Mouse (Mus musculus) A20 (cell line): ENCODE data around the gene Cpne7.

Source experiments
- DNase-seq: peaks from one replicate; pipeline ENCODE4 v3.0.0-alpha.2; 2011; ENCODE audit warnings: low read depth, low spot score

The Cpne7 gene

GRCm38 (mm10) chr8:123117127-123117731 is at the start of gene Cpne7:
Gene Cpne7, plus strand, starts transcription at chr8:123117374.
- no peak for DNase-seq

GRCm38 (mm10) chr8:123071176-123071575 is 46.0 kb upstream of the Cpne7 start:
- no peak for DNase-seq

- DNase-seq, result no peak
Measured at GRCm38 (mm10) chr8:123077213-123077612, 40.0 kb upstream of the Cpne7 start.

- no peak for DNase-seq
Measured at GRCm38 (mm10) chr8:123082993-123083392, 34.2 kb upstream of the Cpne7 start.

GRCm38 (mm10) chr8:123083610-123084009 is 33.6 kb upstream of the Cpne7 start:
- DNase-seq, result no peak

GRCm38 (mm10) chr8:123087289-123087688 is 29.9 kb upstream of the Cpne7 start:
- DNase-seq, result no peak

GRCm38 (mm10) chr8:123097216-123097615 is 20.0 kb upstream of the Cpne7 start:
- no peak for DNase-seq

GRCm38 (mm10) chr8:123097786-123098584 is 19.2 kb upstream of the Cpne7 start:
- DNase-seq, result no peak

- DNase-seq, result no peak
Measured at GRCm38 (mm10) chr8:123100288-123100687, 16.9 kb upstream of the Cpne7 start.

- no peak for DNase-seq
Measured at GRCm38 (mm10) chr8:123101244-123101643, 15.9 kb upstream of the Cpne7 start.

GRCm38 (mm10) chr8:123101735-123102685 is 15.2 kb upstream of the Cpne7 start, which contains the start of gene Rpl13:
Gene Rpl13, plus strand, starts transcription at chr8:123102350.
- DNase-seq, result peak; percentile 97

- peak; percentile 19 for DNase-seq
Measured at GRCm38 (mm10) chr8:123102855-123103254, 14.3 kb upstream of the Cpne7 start.

- peak; percentile 16 for DNase-seq
Measured at GRCm38 (mm10) chr8:123103285-123103684, 13.9 kb upstream of the Cpne7 start.

- DNase-seq, result no peak
Measured at GRCm38 (mm10) chr8:123104046-123104767, 13.0 kb upstream of the Cpne7 start.

GRCm38 (mm10) chr8:123105553-123106326 is 11.4 kb upstream of the Cpne7 start:
- peak; percentile 77 for DNase-seq

- DNase-seq, result peak; percentile 51
Measured at GRCm38 (mm10) chr8:123106531-123106930, 10.6 kb upstream of the Cpne7 start.

GRCm38 (mm10) chr8:123108010-123108409 is 9.2 kb upstream of the Cpne7 start:
- peak; percentile 26 for DNase-seq

- DNase-seq, result no peak
Measured at GRCm38 (mm10) chr8:123108953-123109352, 8.2 kb upstream of the Cpne7 start.

GRCm38 (mm10) chr8:123110649-123111048 is 6.5 kb upstream of the Cpne7 start:
- peak; percentile 66 for DNase-seq

- no peak for DNase-seq
Measured at GRCm38 (mm10) chr8:123112892-123113291, 4.3 kb upstream of the Cpne7 start.
